ENCODE assay signal across 10 mouse cellular contexts in the genomic region with DNA sequence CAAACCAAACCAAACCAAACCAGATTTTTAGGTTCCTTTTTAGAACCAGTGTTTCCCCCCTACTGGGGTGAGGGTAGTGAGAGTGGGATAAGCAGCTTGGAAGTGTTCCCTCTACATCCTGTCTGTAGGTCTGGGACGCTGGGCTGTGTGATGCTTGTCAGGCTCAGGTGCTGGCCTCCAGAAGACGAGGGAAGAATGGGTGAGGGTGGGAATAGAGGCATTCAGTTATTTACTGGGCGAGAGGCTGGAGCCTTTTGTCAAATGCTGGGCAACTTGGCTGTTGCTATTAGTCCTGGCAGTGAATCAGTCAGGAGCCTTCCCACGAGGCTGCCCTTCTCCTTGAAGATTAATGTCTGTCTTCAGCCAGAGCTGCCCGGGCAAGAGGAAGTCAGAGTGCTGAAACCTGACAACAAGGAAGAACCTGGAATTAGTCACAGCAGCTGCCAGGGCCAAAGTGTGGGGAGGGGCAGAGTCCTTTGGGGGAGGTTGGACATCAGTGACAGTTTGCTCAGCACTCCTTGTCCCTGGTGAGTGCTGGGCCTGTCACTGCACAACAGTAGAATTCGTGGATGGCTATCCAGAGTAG.
DNase-seq lines count a peak whose midpoint lies in the region; ATAC-seq lines count a peak whose summit lies in the region.
"Had no signal": no experiment of that assay in that cellular context is flagged by ENCODE, and none has a peak within 500 bp of the region (broad histone marks: within the 10 kb centered on the region; RNA-seq: fewer than 3 reads in every experiment).

No protein-coding gene starts in this region.

- H3K4me3 ChIP-seq in hindbrain, embryonic 14.5 days (replicated peaks; ENCODE audit: low read length): no peak overlapping the region
- no peak overlapping the region for H3K4me3 ChIP-seq in hindbrain, embryonic 10.5 days

- WGBS in hindbrain, embryonic 14.5 days: 37% methylated on average over 6 of the region's 6 CpGs
- 63% methylated on average over 6 of the region's 6 CpGs for WGBS in hindbrain, embryonic 10.5 days

- no peaks in the 10 kb centered on the region for H3K27me3 ChIP-seq in hindbrain, embryonic 14.5 days (ENCODE audit: control insufficient read depth, insufficient read depth, low read length)
- no peaks in the 10 kb centered on the region; the same call in 1 of the 2 replicates for H3K27me3 ChIP-seq in hindbrain, embryonic 10.5 days (ENCODE audit: insufficient read depth, poor library complexity, severe bottlenecking)

- no peaks in the 10 kb centered on the region for H3K9me3 ChIP-seq in hindbrain, embryonic 14.5 days (ENCODE audit: control insufficient read depth, low read length)
- no peaks in the 10 kb centered on the region for H3K9me3 ChIP-seq in hindbrain, embryonic 10.5 days

- peak; percentile 33 for DNase-seq in hindbrain, embryonic 14.5 days (ENCODE audit: low spot score)
- no peak for DNase-seq in hindbrain, embryonic 10.5 days (ENCODE audit: low spot score)
- peak; percentile 32 for DNase-seq in MN1 (ENCODE audit: low spot score)
- DNase-seq in embryo, embryonic 10 days (ENCODE audit: low spot score): peak; percentile 20
- peak; percentile 42 to 69 for DNase-seq in kidney, postnatal 25 days
- DNase-seq in spleen, adult 12 weeks (ENCODE audit: low spot score): no peak
- DNase-seq: cerebellum, adult 11 months; liver had no signal

- no peaks in the 10 kb centered on the region for H3K36me3 ChIP-seq in hindbrain, embryonic 14.5 days (replicated peaks; ENCODE audit: control insufficient read depth, insufficient read depth)
- H3K36me3 ChIP-seq in hindbrain, embryonic 10.5 days: no peaks in the 10 kb centered on the region

- ATAC-seq in hindbrain, embryonic 14.5 days (ENCODE audit: low FRiP score): no peak
- no peak for ATAC-seq in erythroblast, adult 5-6 weeks (replicated peaks; ENCODE audit: low FRiP score, poor library complexity, severe bottlenecking)
- ATAC-seq in CD4-positive, CD25-positive, alpha-beta regulatory T cell, adult 4 months: no peak

- H3K9ac ChIP-seq in hindbrain, embryonic 14.5 days: no peak overlapping the region

- no peaks in the 10 kb centered on the region for H3K4me1 ChIP-seq in hindbrain, embryonic 14.5 days (replicated peaks; ENCODE audit: control insufficient read depth, insufficient read depth, low read length)
- peaks cover 6% of the 10 kb centered on the region; the same call in 1 of the 2 replicates for H3K4me1 ChIP-seq in hindbrain, embryonic 10.5 days (replicated peaks)

- no peak overlapping the region for H3K27ac ChIP-seq in hindbrain, embryonic 14.5 days
- no peak overlapping the region for H3K27ac ChIP-seq in hindbrain, embryonic 10.5 days

- H3K4me2 ChIP-seq in hindbrain, embryonic 14.5 days (replicated peaks): no peak overlapping the region

Comparison
In these comparisons a context has a peak if more than half of its experiments do, and no peak if none do; other contexts are left out.
1. DNase-seq: peak in hindbrain, embryonic 14.5 days (single experiment), MN1 (single experiment), embryo, embryonic 10 days (single experiment) and kidney, postnatal 25 days (2 of 2); none in hindbrain, embryonic 10.5 days (single experiment) and spleen, adult 12 weeks (single experiment).